Mouse (Mus musculus): ENCODE measurements around the gene G6pdx.

The G6pdx gene

GRCm38 (mm10) chrX:74428826-74429276, at the start of gene G6pdx:
Gene G6pdx, minus strand, starts transcription at chrX:74429194.
- peak; percentile 58 to 82 for DNase-seq (ENCODE audit: low spot score in 2 of 2)

DNA sequence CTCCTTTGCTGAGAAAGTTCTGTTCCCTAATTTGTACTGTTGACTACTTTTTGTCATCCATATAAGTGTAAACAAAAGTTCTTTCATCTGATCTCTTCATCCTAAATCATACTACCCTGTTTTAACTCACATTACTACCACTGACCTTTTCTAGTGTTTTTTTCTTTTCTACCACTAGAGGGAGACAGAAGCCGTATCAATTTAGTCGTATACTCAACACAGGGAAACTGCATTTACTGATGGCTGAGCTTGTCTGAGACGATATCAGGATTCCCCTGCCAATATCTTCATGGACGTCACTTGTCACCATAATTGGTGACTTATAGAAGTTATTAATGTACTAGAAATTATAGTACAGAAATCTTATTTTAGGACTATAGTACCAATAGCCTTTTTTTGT, 23.8 kb upstream of the G6pdx start:
- DNase-seq (ENCODE audit: low spot score in 2 of 2) = no peak

DNA sequence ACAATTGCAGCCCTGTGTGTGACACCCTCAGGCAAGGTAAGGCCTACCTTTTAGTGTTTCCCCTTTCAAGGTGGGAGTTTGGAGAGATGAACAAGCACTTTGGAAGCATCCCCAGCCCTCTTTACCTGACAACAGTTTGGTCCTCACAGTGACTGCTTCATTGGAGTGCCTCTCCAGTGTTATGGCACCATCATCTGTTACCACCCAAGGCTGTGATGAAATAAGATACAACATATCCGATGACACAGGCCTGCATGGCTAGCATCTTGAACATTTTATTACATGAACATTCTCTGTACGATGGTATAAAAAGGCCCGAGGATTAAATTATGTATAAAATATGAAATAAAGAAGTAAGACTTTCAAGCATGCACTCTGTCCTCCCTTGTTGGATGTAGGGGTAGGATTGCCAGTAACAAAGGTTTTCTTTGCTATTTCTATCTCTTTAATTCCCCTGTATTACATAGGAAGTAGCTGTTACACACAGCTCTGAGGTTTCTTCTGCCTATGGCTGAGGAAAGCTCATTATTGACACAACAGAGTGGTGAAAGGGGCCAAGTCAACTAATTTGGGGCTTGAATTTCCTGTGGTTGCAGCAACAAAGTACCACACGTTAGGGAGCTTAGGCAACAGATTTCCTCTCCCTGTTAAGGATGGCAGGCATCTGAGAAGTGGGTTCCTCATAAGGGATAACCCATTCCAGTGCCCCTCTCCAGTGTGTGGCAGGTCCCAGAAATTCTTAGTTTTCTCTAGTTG, 22.3 kb upstream of the G6pdx start:
- DNase-seq (ENCODE audit: low spot score in 2 of 2) = no peak

GRCm38 (mm10) chrX:74429290-74429821, 362 bp upstream of the G6pdx start:
- DNase-seq (ENCODE audit: low spot score in 2 of 2) = peak; percentile 51 to 74

- DNase-seq (ENCODE audit: low spot score in 2 of 2) = no peak
These were observed 708 bp downstream of the G6pdx start for GRCm38 (mm10) chrX:74428146-74428825.

GRCm38 (mm10) chrX:74427116-74427515, 1.9 kb downstream of the G6pdx start:
- no peak for DNase-seq (ENCODE audit: low spot score in 2 of 2)

- DNase-seq (ENCODE audit: low spot score in 2 of 2) = no peak
These were observed 2.7 kb downstream of the G6pdx start for GRCm38 (mm10) chrX:74426256-74426655.

DNA sequence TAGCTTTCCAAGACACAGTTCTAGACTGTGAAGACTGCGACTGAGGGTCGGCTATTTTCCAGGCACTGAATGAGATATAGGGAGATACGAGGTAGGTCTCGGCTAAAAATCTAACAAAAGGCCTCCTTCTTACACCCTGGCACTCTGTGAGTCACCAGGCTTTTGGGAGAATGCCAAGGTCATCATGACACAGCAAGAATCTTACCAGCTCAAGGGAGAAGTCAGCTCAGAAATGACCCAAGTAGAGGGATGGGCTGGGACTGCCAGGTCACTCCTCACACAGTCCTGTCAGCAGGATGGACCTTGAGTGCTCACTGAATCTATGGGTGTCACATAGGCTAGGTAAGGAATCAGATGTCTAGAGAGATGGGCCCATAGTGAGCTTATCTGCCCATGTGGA, 3.8 kb downstream of the G6pdx start:
- DNase-seq (ENCODE audit: low spot score in 2 of 2) = peak in 1 of 2 experiments; percentile 16

DNA sequence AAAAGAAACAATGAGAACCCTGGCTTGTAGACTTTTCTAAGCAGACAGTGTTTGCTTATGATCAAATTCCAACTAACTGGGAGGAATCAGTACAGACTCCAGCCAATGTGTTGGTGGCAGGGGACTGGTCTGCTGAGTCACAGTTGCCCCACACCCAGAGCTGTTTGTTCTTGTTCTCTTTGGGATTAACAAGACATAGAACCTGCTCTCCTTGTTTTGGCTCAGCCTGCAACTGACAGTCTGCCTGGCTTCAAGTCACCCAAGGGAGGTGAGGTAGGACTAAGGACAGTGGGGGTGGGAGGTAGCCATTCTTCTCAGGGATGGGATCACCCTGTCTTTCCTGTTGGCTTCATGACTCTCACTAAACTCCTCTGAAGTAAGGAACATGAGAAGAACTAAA, 4.6 kb downstream of the G6pdx start:
- no peak for DNase-seq (ENCODE audit: low spot score in 2 of 2)

- DNase-seq (ENCODE audit: low spot score in 2 of 2) = peak; percentile 30 to 81
These were observed 15.6 kb downstream of the G6pdx start for GRCm38 (mm10) chrX:74413377-74413776.

GRCm38 (mm10) chrX:74408340-74408739, 20.7 kb downstream of the G6pdx start:
- no peak for DNase-seq (ENCODE audit: low spot score in 2 of 2)

DNA sequence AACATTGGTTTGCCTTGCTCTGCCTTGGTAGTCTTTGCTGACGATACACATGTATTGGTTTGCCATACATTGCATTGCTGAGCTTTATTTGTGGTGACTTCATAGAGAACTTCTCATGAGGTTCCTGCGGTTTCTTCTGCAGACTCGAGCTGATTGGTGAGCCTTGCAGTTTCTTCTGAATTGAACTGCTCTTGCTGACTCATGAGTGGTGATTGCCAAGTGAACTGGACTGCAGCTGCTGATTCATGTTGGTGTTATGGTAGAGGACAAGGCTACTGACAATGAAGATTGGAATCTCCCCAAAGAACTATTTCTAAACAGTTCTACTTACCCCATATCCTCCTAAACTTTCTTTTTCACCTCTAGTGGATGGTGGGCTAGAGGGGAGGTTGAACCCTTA, 28.9 kb downstream of the G6pdx start:
- DNase-seq (ENCODE audit: low spot score in 2 of 2) = no peak

DNA sequence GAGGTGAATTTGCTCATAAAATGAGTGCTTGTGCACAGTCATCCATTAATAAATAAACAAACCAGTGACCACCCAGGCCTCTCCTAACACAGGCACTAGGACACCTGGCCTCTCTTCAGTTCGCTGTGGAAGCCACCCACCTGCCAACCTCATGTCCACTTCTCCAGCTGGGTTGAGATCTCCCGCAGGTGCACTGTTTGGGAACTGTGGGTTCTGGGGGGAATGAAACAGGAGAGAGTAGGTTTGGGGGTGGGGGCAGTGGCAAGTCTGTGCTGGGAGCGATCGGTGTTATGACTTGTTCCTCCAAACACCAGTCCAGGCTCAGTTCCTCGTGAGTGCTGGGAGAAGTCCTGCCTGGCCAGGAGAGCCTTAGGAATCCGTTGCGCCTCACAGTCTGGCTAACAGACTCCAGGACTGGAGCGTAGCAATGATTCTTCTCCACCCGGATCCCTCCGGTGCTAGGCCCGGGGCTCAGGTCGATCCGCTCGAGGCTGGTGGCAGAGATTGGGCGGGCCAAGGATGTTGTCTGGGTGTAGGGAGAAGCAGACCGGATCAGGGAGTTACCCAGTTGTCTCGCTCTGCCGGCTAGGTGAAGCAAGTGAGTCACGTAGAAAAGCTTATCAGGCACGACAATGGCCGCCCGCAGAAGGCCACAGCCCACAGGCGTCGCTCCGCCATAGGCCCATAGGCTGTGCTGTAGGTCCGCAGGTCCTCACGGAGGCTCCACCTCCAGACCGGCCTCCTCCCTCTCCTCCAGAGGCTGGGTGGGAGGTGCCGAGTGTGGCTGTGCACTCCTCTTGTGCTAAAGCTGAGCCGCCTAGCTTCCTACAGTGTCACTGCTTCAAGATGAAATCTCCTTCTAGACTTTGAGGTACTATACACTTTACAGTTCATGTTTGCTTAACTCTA, 36.2 kb downstream of the G6pdx start, which contains the start of the genes Fam3a and Ikbkg:
Gene Fam3a, minus strand, starts transcription at position 738 of the 909 bp plus-strand sequence.
Gene Ikbkg, plus strand, starts transcription at position 756 of the 909 bp plus-strand sequence.
- DNase-seq (ENCODE audit: low spot score in 2 of 2) = peak; percentile 59 to 78

- no peak for DNase-seq (ENCODE audit: low spot score in 2 of 2)
These were observed 40.8 kb downstream of the G6pdx start for GRCm38 (mm10) chrX:74388153-74388552.

- no peak for DNase-seq (ENCODE audit: low spot score in 2 of 2)
These were observed 44.5 kb downstream of the G6pdx start for GRCm38 (mm10) chrX:74384451-74384850.

- DNase-seq (ENCODE audit: low spot score in 2 of 2) = peak; percentile 69 to 82
These were observed 56.0 kb downstream of the G6pdx start, which contains the start of the genes Ubl4a and Slc10a3 for GRCm38 (mm10) chrX:74372888-74373549. Gene Ubl4a, minus strand, starts transcription at chrX:74373218. Gene Slc10a3, minus strand, starts transcription at chrX:74373349.

DNA sequence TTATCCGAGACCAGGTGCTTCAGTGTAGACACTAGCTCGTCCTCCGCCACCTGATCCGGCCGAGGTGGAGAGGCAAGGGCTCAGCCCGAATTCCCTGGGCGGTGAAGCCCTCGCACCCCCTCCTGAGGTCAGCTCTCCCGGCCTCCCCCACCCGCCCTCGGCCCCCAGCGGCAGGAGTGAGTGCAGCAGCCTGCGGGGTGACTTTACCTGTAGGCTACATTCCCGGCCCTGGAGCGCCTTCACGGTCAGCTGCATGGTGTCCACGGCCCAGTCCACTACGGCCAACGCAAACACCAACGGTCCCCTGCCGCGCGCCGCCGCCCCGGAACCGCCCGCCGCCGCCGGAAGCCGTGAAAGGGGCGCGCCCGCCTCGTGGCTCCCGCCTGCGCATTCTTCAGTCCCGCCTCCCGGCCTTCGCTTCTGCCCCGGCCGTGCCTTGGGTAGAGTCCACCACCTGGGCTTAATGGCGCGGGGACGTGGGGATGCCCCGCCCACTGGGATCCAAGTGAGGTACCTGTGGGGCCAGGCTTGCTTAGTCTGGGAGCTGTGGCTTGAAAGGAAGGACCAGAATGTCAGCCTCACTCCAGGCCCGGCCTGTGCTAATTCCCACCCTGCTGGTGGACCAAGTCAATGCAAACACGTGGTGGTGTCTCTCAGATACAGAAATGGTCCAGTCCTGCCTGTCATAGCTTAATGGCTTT, 60.6 kb downstream of the G6pdx start:
- DNase-seq (ENCODE audit: low spot score in 2 of 2) = peak in 1 of 2 experiments; percentile 42

GRCm38 (mm10) chrX:74367512-74367911, 61.5 kb downstream of the G6pdx start:
- DNase-seq (ENCODE audit: low spot score in 2 of 2) = no peak
